12 mouse cellular contexts compared by ENCODE assay signal in genomic region chr1:183763864-183764726, GRCm38 (mm10).
DNase-seq lines count a peak whose midpoint lies in the region; ATAC-seq and TF ChIP-seq lines count a peak whose summit lies in the region.
"Had no signal": no experiment of that assay in that cellular context is flagged by ENCODE, and none has a peak within 500 bp of the region (broad histone marks: within the 10 kb centered on the region; RNA-seq: fewer than 3 reads in every experiment).

No protein-coding gene starts in this region.

- no peaks in the 10 kb centered on the region for H3K4me1 ChIP-seq in liver, embryonic 11.5 days (replicated peaks; ENCODE audit: control insufficient read depth, insufficient read depth, low read length)
- no peaks in the 10 kb centered on the region for H3K4me1 ChIP-seq in kidney, adult 2 months (ENCODE audit: control insufficient read depth, insufficient read depth, low read length)
- no peaks in the 10 kb centered on the region for H3K4me1 ChIP-seq in liver, embryonic 15.5 days (replicated peaks)
- H3K4me1 ChIP-seq: midbrain, embryonic 15.5 days had no signal

- ATAC-seq in liver, embryonic 11.5 days (replicated peaks; ENCODE audit: low FRiP score) = peak; percentile 36; the same call in 1 of the 2 replicates
- peak; percentile 42; the same call in 1 of the 2 replicates for ATAC-seq in liver, embryonic 15.5 days (ENCODE audit: insufficient read depth)
- ATAC-seq: forebrain, embryonic 14.5 days; hindbrain, postnatal 0 days; midbrain, embryonic 15.5 days had no signal

- no peaks in the 10 kb centered on the region for H3K27me3 ChIP-seq in liver, embryonic 11.5 days (replicated peaks; ENCODE audit: control insufficient read depth, insufficient read depth, low read length)
- H3K27me3 ChIP-seq in kidney, adult 2 months (replicated peaks; ENCODE audit: control insufficient read depth, insufficient read depth, low read length) = no peaks in the 10 kb centered on the region
- H3K27me3 ChIP-seq in liver, embryonic 15.5 days = no peaks in the 10 kb centered on the region
- H3K27me3 ChIP-seq: midbrain, embryonic 15.5 days had no signal

- no peak overlapping the region for H3K27ac ChIP-seq in liver, embryonic 11.5 days (ENCODE audit: low read depth, low read length)
- H3K27ac ChIP-seq in kidney, adult 2 months (ENCODE audit: insufficient read depth, low read depth, low read length) = no peak overlapping the region
- no peak overlapping the region for H3K27ac ChIP-seq in liver, embryonic 15.5 days (replicated peaks)
- H3K27ac ChIP-seq: hindbrain, postnatal 0 days; midbrain, embryonic 15.5 days had no signal

- no peaks in the 10 kb centered on the region for H3K9me3 ChIP-seq in liver, embryonic 11.5 days (ENCODE audit: control insufficient read depth, low read length)
- H3K9me3 ChIP-seq in liver, embryonic 15.5 days (replicated peaks) = no peaks in the 10 kb centered on the region
- H3K9me3 ChIP-seq: midbrain, embryonic 15.5 days had no signal

- H3K4me3 ChIP-seq in liver, embryonic 11.5 days (ENCODE audit: low read depth, low read length) = no peak overlapping the region
- no peak overlapping the region for H3K4me3 ChIP-seq in kidney, adult 2 months (ENCODE audit: insufficient read depth, low read depth, low read length)
- no peak overlapping the region for H3K4me3 ChIP-seq in liver, embryonic 15.5 days (replicated peaks)
- H3K4me3 ChIP-seq: midbrain, embryonic 15.5 days had no signal

- H3K36me3 ChIP-seq in liver, embryonic 11.5 days (ENCODE audit: control insufficient read depth, insufficient read depth, low read length) = no peaks in the 10 kb centered on the region
- no peaks in the 10 kb centered on the region for H3K36me3 ChIP-seq in kidney, adult 2 months (ENCODE audit: control insufficient read depth, insufficient read depth, low read length)
- H3K36me3 ChIP-seq in liver, embryonic 15.5 days (replicated peaks) = no peaks in the 10 kb centered on the region
- H3K36me3 ChIP-seq: midbrain, embryonic 15.5 days had no signal

- no peak for TF ChIP-seq POLR2A in kidney, adult 2 months (IDR thresholded peaks at IDR 0.05; ENCODE audit: low read depth, low read length)

- WGBS in liver, embryonic 11.5 days = 69% methylated on average over 11 of the region's 11 CpGs
- 34% methylated on average over 11 of the region's 11 CpGs for WGBS in kidney, adult 2 months
- 56% methylated on average over 11 of the region's 11 CpGs for WGBS in liver, embryonic 15.5 days (ENCODE audit: insufficient replicate concordance)

- TF ChIP-seq CTCF in kidney, adult 2 months (conservative IDR thresholded peaks at IDR 0.05; ENCODE audit: insufficient read depth, insufficient read length, low read depth, low read length) = no peak

- H3K4me2 ChIP-seq in liver, embryonic 11.5 days = no peak overlapping the region
- no peak overlapping the region for H3K4me2 ChIP-seq in liver, embryonic 15.5 days
- H3K4me2 ChIP-seq: midbrain, embryonic 15.5 days had no signal

- DNase-seq in liver, embryonic 11.5 days (ENCODE audit: low spot score) = no peak
- DNase-seq in liver = no peak
- peak; percentile 3 for DNase-seq in R1 (ENCODE audit: low read depth, low spot score)
- peak; percentile 72 for DNase-seq in kidney, adult 2 months
- no peak for DNase-seq in heart, adult 18-20 months
- no peak for DNase-seq in frontal cortex, postnatal 10 days (ENCODE audit: low spot score in 2 of 2)
- DNase-seq in cerebellum, adult 11 months = no peak
- DNase-seq: left cerebral cortex, postnatal 4 days had no signal

- H3K9ac ChIP-seq in liver, embryonic 11.5 days (ENCODE audit: low read depth, low read length) = no peak overlapping the region
- H3K9ac ChIP-seq in liver, embryonic 15.5 days = no peak overlapping the region
- H3K9ac ChIP-seq: midbrain, embryonic 15.5 days had no signal

Comparison
In these comparisons a context has a peak if more than half of its experiments do, and no peak if none do; other contexts are left out.
1. DNase-seq: peak in R1 (single experiment) and kidney, adult 2 months (single experiment); none in liver, embryonic 11.5 days (single experiment), liver (single experiment), heart, adult 18-20 months (0 of 2), frontal cortex, postnatal 10 days (0 of 2) and cerebellum, adult 11 months (single experiment).